27 mouse cellular contexts compared by ENCODE assay signal in the genomic region with DNA sequence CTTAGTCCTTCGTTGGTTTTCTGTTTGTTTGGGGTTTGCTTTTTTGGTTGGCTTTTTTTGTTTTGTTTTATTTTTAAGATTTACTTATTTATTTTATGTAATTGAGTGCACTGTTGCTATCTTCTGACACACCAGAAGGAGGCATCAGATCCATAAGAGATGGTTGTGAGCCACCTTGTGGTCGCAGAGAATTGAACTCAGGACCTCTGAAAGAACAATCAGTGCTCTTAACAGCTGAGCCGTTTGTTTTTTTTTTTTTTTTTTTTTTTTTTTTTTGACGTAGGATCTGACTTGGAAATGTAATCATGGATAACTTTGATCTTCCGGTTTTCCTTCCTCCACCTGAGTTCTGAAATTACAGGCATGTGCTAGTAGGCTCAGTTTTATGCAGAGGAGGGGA. TPM values are rescaled to one million over a fixed set of nuclear protein-coding genes. Genes with fewer than 3 reads are reported as not detected.
DNase-seq lines count a peak whose midpoint lies in the region; ATAC-seq and TF ChIP-seq lines count a peak whose summit lies in the region.
"Had no signal": no experiment of that assay in that cellular context is flagged by ENCODE, and none has a peak within 500 bp of the region (broad histone marks: within the 10 kb centered on the region; RNA-seq: fewer than 3 reads in every experiment).

No protein-coding gene starts in this region.

- no peak overlapping the region for H3K9ac ChIP-seq in forebrain, postnatal 0 days
- H3K9ac ChIP-seq in forebrain, embryonic 14.5 days (ENCODE audit: low read length): no peak overlapping the region
- no peak overlapping the region for H3K9ac ChIP-seq in kidney, postnatal 0 days (ENCODE audit: low read depth, low read length)
- H3K9ac ChIP-seq in midbrain, postnatal 0 days (replicated peaks; ENCODE audit: low read length, poor library complexity, severe bottlenecking): no peak overlapping the region
- no peak overlapping the region for H3K9ac ChIP-seq in midbrain, embryonic 15.5 days
- H3K9ac ChIP-seq: limb, embryonic 15.5 days; liver, embryonic 14.5 days; lung, embryonic 15.5 days; midbrain, embryonic 13.5 days; stomach, embryonic 15.5 days had no signal

- ATAC-seq in forebrain, postnatal 0 days: no peak
- no peak for ATAC-seq in forebrain, embryonic 14.5 days
- no peak for ATAC-seq in kidney, postnatal 0 days (replicated peaks; ENCODE audit: low FRiP score, low read depth)
- ATAC-seq in midbrain, postnatal 0 days (ENCODE audit: low FRiP score): no peak
- no peak for ATAC-seq in midbrain, embryonic 15.5 days (replicated peaks)
- ATAC-seq: intestine, postnatal 0 days; midbrain, embryonic 13.5 days had no signal

- no peaks in the 10 kb centered on the region for H3K4me1 ChIP-seq in forebrain, postnatal 0 days (ENCODE audit: insufficient read depth)
- no peaks in the 10 kb centered on the region for H3K4me1 ChIP-seq in forebrain, embryonic 14.5 days (ENCODE audit: control insufficient read depth, insufficient read depth, low read length)
- H3K4me1 ChIP-seq in kidney, postnatal 0 days (replicated peaks; ENCODE audit: insufficient read depth, low read length): no peaks in the 10 kb centered on the region
- H3K4me1 ChIP-seq in midbrain, postnatal 0 days (ENCODE audit: insufficient read depth, low read length): no peaks in the 10 kb centered on the region
- no peaks in the 10 kb centered on the region for H3K4me1 ChIP-seq in midbrain, embryonic 15.5 days
- H3K4me1 ChIP-seq: limb, embryonic 10.5 days; limb, embryonic 15.5 days; lung, embryonic 15.5 days; midbrain, embryonic 13.5 days; stomach, embryonic 15.5 days had no signal

- TF ChIP-seq CTCF in forebrain, postnatal 0 days (IDR thresholded peaks at IDR 0.05; ENCODE audit: low read depth): peak; percentile 20; the same call in 1 of the 2 replicates
- peak; percentile 26; the same call in 1 of the 2 replicates for TF ChIP-seq CTCF in kidney, postnatal 0 days (IDR thresholded peaks at IDR 0.05; ENCODE audit: low read depth)
- peak; percentile 36 for TF ChIP-seq CTCF in midbrain, postnatal 0 days (IDR thresholded peaks at IDR 0.05)

- no peak for DNase-seq in forebrain, postnatal 0 days
- no peak for DNase-seq in forebrain, embryonic 14.5 days (ENCODE audit: low spot score)
- no peak for DNase-seq in kidney, postnatal 0 days (ENCODE audit: low spot score)
- DNase-seq in kidney, postnatal 10 days: no peak
- no peak for DNase-seq in midbrain, postnatal 0 days (ENCODE audit: low spot score)
- no peak for DNase-seq in frontal cortex, postnatal 10 days (ENCODE audit: low spot score in 2 of 2)
- DNase-seq in cerebellum, adult 9-11 months: no peak
- DNase-seq: adrenal gland, postnatal 25 days; cerebellum, adult 11-12 months; cerebellum, postnatal 10 days; gastrocnemius, postnatal 36 days; kidney, adult 9 months; kidney, postnatal 25 days; layer of hippocampus, postnatal 36 days; right cerebral cortex, postnatal 25 days; thymus, postnatal 14 days had no signal

- H3K27me3 ChIP-seq in forebrain, postnatal 0 days (ENCODE audit: insufficient read depth, low read length): no peaks in the 10 kb centered on the region
- no peaks in the 10 kb centered on the region for H3K27me3 ChIP-seq in forebrain, embryonic 14.5 days (replicated peaks; ENCODE audit: control insufficient read depth, insufficient read depth, low read length)
- H3K27me3 ChIP-seq in kidney, postnatal 0 days (ENCODE audit: insufficient read depth, low read length): no peaks in the 10 kb centered on the region
- H3K27me3 ChIP-seq in midbrain, postnatal 0 days (ENCODE audit: insufficient read depth, low read length): no peaks in the 10 kb centered on the region
- no peaks in the 10 kb centered on the region for H3K27me3 ChIP-seq in midbrain, embryonic 15.5 days (replicated peaks)
- H3K27me3 ChIP-seq: CH12.LX; limb, embryonic 15.5 days; lung, embryonic 15.5 days; midbrain, embryonic 13.5 days; stomach, embryonic 15.5 days had no signal

- peaks cover 64% of the 10 kb centered on the region for H3K36me3 ChIP-seq in forebrain, postnatal 0 days (ENCODE audit: insufficient read depth)
- peaks cover 87% of the 10 kb centered on the region for H3K36me3 ChIP-seq in forebrain, embryonic 14.5 days (ENCODE audit: control insufficient read depth, insufficient read depth, low read length)
- peaks cover 47% of the 10 kb centered on the region for H3K36me3 ChIP-seq in kidney, postnatal 0 days (ENCODE audit: insufficient read depth, low read length)
- peaks cover 46% of the 10 kb centered on the region for H3K36me3 ChIP-seq in midbrain, postnatal 0 days (ENCODE audit: insufficient read depth, low read length)
- H3K36me3 ChIP-seq in midbrain, embryonic 15.5 days (replicated peaks): peaks cover 58% of the 10 kb centered on the region

- H3K27ac ChIP-seq in forebrain, postnatal 0 days (ENCODE audit: low read depth, low read length): no peak overlapping the region
- no peak overlapping the region for H3K27ac ChIP-seq in forebrain, embryonic 14.5 days (ENCODE audit: low read depth, low read length)
- no peak overlapping the region for H3K27ac ChIP-seq in kidney, postnatal 0 days
- no peak overlapping the region for H3K27ac ChIP-seq in midbrain, postnatal 0 days (ENCODE audit: low read depth, low read length)
- H3K27ac ChIP-seq in midbrain, embryonic 15.5 days: no peak overlapping the region
- H3K27ac ChIP-seq: limb, embryonic 10.5 days; limb, embryonic 15.5 days; liver, embryonic 14.5 days; lung, embryonic 15.5 days; macrophage; midbrain, embryonic 13.5 days; stomach, embryonic 15.5 days had no signal

- H3K4me2 ChIP-seq in forebrain, postnatal 0 days (ENCODE audit: low read depth): no peak overlapping the region
- H3K4me2 ChIP-seq in forebrain, embryonic 14.5 days (ENCODE audit: low read length): no peak overlapping the region
- no peak overlapping the region for H3K4me2 ChIP-seq in kidney, postnatal 0 days (ENCODE audit: low read length)
- no peak overlapping the region for H3K4me2 ChIP-seq in midbrain, postnatal 0 days (ENCODE audit: low read depth, low read length, poor library complexity, severe bottlenecking)
- H3K4me2 ChIP-seq in midbrain, embryonic 15.5 days: no peak overlapping the region
- H3K4me2 ChIP-seq: limb, embryonic 15.5 days; lung, embryonic 15.5 days; midbrain, embryonic 13.5 days; stomach, embryonic 15.5 days had no signal

- no peak overlapping the region for H3K4me3 ChIP-seq in forebrain, postnatal 0 days (ENCODE audit: low read depth, low read length)
- no peak overlapping the region for H3K4me3 ChIP-seq in forebrain, embryonic 14.5 days (ENCODE audit: low read depth, low read length)
- H3K4me3 ChIP-seq in kidney, postnatal 0 days (replicated peaks; ENCODE audit: low read depth, low read length): no peak overlapping the region
- H3K4me3 ChIP-seq in midbrain, postnatal 0 days (ENCODE audit: low read depth, low read length): no peak overlapping the region
- H3K4me3 ChIP-seq in midbrain, embryonic 15.5 days: no peak overlapping the region
- H3K4me3 ChIP-seq: erythroblast, embryonic 14.5 days; limb, embryonic 10.5 days; limb, embryonic 15.5 days; lung, embryonic 15.5 days; midbrain, embryonic 13.5 days; stomach, embryonic 15.5 days had no signal

- no peaks in the 10 kb centered on the region for H3K9me3 ChIP-seq in forebrain, postnatal 0 days (ENCODE audit: low read length)
- no peaks in the 10 kb centered on the region for H3K9me3 ChIP-seq in forebrain, embryonic 14.5 days (replicated peaks; ENCODE audit: control insufficient read depth, low read length)
- H3K9me3 ChIP-seq in kidney, postnatal 0 days (replicated peaks; ENCODE audit: low read length): no peaks in the 10 kb centered on the region
- no peaks in the 10 kb centered on the region for H3K9me3 ChIP-seq in midbrain, postnatal 0 days (ENCODE audit: low read length)
- no peaks in the 10 kb centered on the region for H3K9me3 ChIP-seq in midbrain, embryonic 15.5 days
- H3K9me3 ChIP-seq: limb, embryonic 10.5 days; limb, embryonic 15.5 days; lung, embryonic 15.5 days; midbrain, embryonic 13.5 days; stomach, embryonic 15.5 days had no signal

- WGBS in forebrain, postnatal 0 days: 78% methylated on average over 5 of the region's 5 CpGs
- WGBS in forebrain, embryonic 14.5 days: 75% methylated on average over 5 of the region's 5 CpGs
- 65% methylated on average over 5 of the region's 5 CpGs for WGBS in kidney, postnatal 0 days
- 81% methylated on average over 5 of the region's 5 CpGs for WGBS in midbrain, postnatal 0 days
- WGBS in midbrain, embryonic 15.5 days: 84% methylated on average over 5 of the region's 5 CpGs

RNA-seq across cellular contexts. Expression of a gene that starts 20.9 kb away (rescaled TPM):
- total RNA-seq in forebrain, postnatal 0 days (2014; rRNA removed): 55.6 and 79.4 TPM in 2 replicates
- 31.4 and 36.5 TPM in 2 replicates for polyA plus RNA-seq in forebrain, postnatal 0 days (2015; fragmentation: Nextera tagmentation; extraction: Ambion mirVana)
- polyA plus RNA-seq in forebrain, embryonic 14.5 days (2014; fragmentation: Nextera tagmentation; extraction: Ambion mirVana): 36.7 and 40.4 TPM in 2 replicates
- polyA plus RNA-seq in kidney, postnatal 0 days (2015; fragmentation: Nextera tagmentation; extraction: Ambion mirVana): 26.2 and 29.2 TPM in 2 replicates
- 56.9 and 59.6 TPM in 2 replicates for total RNA-seq in midbrain, postnatal 0 days (2014; rRNA removed)
- polyA plus RNA-seq in midbrain, postnatal 0 days (2015; fragmentation: Nextera tagmentation; extraction: Ambion mirVana): 35.9 and 43.3 TPM in 2 replicates
- 63.7 and 66.0 TPM in 2 replicates for polyA plus RNA-seq in midbrain, embryonic 15.5 days (2015; fragmentation: Nextera tagmentation; extraction: Ambion mirVana)

RNA-seq across cellular contexts. Expression of a gene that starts 29.8 kb away (rescaled TPM):
- 17.7 and 22.8 TPM in 2 replicates for total RNA-seq in forebrain, postnatal 0 days (2014; rRNA removed)
- 4.7 and 8.7 TPM in 2 replicates for polyA plus RNA-seq in forebrain, postnatal 0 days (2015; fragmentation: Nextera tagmentation; extraction: Ambion mirVana)
- polyA plus RNA-seq in forebrain, embryonic 14.5 days (2014; fragmentation: Nextera tagmentation; extraction: Ambion mirVana): 6.4 and 9.0 TPM in 2 replicates
- 7.4 and 8.4 TPM in 2 replicates for polyA plus RNA-seq in kidney, postnatal 0 days (2015; fragmentation: Nextera tagmentation; extraction: Ambion mirVana)
- 16.3 and 17.6 TPM in 2 replicates for total RNA-seq in midbrain, postnatal 0 days (2014; rRNA removed)
- polyA plus RNA-seq in midbrain, postnatal 0 days (2015; fragmentation: Nextera tagmentation; extraction: Ambion mirVana): 10.8 and 11.3 TPM in 2 replicates
- 15.5 and 20.6 TPM in 2 replicates for polyA plus RNA-seq in midbrain, embryonic 15.5 days (2015; fragmentation: Nextera tagmentation; extraction: Ambion mirVana)

RNA-seq across cellular contexts. Expression of a gene that starts 43.1 kb away (rescaled TPM):
- 115 and 147 TPM in 2 replicates for total RNA-seq in forebrain, postnatal 0 days (2014; rRNA removed)
- 201 and 218 TPM in 2 replicates for polyA plus RNA-seq in forebrain, postnatal 0 days (2015; fragmentation: Nextera tagmentation; extraction: Ambion mirVana)
- polyA plus RNA-seq in forebrain, embryonic 14.5 days (2014; fragmentation: Nextera tagmentation; extraction: Ambion mirVana): 274 and 283 TPM in 2 replicates
- polyA plus RNA-seq in kidney, postnatal 0 days (2015; fragmentation: Nextera tagmentation; extraction: Ambion mirVana): 176 and 198 TPM in 2 replicates
- total RNA-seq in midbrain, postnatal 0 days (2014; rRNA removed): 80.6 and 93.1 TPM in 2 replicates
- 183 and 190 TPM in 2 replicates for polyA plus RNA-seq in midbrain, postnatal 0 days (2015; fragmentation: Nextera tagmentation; extraction: Ambion mirVana)
- 215 and 221 TPM in 2 replicates for polyA plus RNA-seq in midbrain, embryonic 15.5 days (2015; fragmentation: Nextera tagmentation; extraction: Ambion mirVana)
